Mouse (Mus musculus): ENCODE results near the gene T2.
"Not testable (repeated sequence)": the region's sequence is repeated elsewhere in the genome, so short reads cannot be mapped to it uniquely, and the experiment has no call there.

T2 gene

DNA sequence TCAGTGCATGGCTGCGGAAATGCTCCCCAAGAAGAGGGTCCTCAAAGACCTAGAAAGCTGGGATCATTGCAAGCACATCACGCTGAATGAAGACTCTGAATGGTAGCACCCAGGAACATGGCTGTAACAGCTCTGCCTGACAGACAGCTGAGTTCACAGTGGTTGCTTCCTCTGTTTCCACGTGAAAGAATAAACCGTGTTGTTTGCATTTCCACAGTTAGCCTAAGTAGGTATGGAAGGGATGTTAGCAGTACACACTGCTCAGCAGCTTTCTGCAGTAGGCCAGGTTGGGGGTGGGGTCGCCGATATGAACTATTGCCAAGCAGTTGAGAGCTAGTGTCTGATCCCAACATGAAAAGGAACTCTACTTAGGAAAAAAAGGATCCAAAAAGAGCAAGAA lies at the start of gene T2:
Gene T2 (plus strand): TSS at position 301 of the 400 bp plus-strand sequence.
- in situ Hi-C loops (cut with MboI): no loop called here

DNA sequence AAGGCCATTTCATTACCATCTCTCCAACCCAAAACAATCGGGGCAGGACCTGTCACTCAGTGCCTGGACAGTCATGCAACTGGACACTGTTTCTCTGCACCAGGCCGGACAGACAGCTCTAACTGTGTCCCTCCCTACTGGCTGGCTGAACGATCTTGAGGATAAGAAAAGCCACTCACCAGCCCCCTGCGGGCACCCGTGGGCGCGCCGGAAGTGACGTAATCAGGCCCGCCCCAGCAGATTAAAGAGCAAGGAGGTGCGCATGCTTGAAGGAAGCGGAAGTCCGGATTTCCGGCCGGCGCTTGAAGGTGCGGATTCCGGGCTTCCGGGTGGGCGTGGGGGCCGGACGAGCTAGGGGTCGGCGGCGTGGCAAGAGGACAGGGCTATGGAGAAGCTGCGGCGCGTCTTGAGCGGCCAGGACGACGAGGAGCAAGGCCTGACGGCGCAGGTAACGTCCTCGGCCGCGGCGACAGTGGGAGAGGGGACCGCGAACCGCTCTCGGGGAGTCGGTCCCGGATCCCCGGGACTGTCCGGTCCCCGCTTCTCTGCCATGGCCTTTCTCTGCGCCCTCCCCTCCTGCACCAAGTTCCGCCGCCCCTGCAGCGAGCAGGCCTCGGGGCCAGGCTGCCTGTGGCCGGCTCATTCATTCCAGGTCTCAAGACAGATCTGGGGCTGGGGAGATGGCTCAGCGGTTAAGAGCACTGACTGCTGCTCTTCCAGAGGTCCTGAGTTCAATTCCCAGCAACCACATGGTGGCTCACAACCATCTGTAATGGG lies 44.8 kb upstream of the T2 start, which contains the start of gene Sft2d1:
Gene Sft2d1 (plus strand): TSS at position 265 of the 777 bp plus-strand sequence.
- in situ Hi-C loops (cut with MboI): no loop called here

DNA sequence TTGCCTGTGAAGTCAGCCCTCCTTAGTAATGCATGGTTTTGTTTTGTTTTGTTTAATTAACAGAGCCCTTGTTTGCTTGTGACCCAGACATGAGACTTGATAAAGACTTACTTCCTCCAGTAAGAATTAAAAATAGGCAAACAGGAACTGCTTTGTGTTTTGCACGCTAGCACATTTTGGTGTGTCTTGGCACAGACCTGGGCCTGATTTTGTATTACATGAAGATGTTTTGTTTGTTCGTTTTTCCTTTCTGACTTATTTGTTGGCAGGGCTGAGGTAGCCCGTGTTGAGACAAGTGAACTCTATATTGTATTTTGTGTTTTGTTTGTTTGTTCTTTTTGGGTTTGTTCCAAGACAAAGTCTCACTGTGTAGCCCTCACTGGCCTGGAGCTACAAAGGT lies 44.0 kb upstream of the T2 start:
- in situ Hi-C loops (cut with MboI): no loop called here

DNA sequence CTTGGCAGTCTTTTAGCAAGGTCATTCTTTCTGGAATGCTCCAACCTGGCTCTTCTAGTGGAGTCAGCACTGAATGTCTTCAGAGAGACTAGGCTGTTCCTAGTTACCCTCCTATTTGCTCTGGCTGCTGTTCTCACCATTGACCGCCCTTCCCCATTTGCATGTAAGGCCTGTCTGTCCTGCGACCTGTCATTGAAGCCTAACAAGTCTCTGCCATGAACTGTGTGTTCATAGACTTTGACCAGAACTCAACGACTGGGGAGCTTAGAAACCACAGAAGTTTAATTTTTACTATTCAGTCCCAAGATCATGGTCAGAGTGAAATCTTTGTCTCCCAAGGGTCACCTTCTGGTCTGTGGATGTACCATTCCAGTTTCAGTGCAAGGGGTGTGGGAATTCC lies 41.8 kb upstream of the T2 start:
- in situ Hi-C loops (cut with MboI): no loop called here

DNA sequence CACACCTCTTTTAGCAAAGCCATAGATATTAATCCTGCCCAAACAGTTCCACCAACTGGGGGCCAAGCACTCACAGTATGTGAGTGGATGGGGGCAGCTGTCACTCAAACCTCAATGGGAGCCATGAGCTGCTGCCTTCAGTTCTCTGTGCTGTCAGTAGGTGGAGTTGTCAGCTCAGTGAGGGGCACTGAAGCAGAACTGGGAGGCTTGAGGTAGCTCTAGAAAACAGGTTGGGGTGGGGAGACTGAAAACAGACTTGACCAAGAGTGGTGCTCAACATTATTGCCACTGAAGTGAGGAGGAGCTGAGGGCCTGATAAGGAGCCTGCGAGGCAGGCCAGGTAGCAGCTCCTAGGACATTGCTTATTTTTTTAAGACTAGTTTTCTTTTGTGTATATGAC lies 39.5 kb upstream of the T2 start:
- in situ Hi-C loops (cut with MboI): no loop called here

DNA sequence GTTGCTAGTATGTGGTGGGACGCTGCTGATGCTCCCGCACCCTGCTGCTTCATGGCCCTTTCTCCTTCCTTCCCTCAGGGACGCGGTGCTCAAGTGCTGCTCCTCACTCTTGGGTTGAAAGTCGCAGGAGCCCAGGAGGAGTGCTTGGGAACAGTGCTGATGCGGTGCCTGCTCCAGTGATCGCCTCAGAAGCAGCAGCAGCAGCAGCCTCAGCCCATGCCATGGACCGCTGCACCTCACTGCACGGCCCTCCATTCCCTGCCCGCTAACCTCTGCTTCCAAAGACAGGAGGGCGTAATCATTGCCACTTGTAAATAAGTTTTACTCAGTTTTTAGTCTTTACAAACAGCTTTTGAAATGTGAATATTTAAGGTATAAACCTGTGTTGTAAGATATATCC lies 28.9 kb upstream of the T2 start:
- in situ Hi-C loops (cut with MboI): not testable (repeated sequence)

DNA sequence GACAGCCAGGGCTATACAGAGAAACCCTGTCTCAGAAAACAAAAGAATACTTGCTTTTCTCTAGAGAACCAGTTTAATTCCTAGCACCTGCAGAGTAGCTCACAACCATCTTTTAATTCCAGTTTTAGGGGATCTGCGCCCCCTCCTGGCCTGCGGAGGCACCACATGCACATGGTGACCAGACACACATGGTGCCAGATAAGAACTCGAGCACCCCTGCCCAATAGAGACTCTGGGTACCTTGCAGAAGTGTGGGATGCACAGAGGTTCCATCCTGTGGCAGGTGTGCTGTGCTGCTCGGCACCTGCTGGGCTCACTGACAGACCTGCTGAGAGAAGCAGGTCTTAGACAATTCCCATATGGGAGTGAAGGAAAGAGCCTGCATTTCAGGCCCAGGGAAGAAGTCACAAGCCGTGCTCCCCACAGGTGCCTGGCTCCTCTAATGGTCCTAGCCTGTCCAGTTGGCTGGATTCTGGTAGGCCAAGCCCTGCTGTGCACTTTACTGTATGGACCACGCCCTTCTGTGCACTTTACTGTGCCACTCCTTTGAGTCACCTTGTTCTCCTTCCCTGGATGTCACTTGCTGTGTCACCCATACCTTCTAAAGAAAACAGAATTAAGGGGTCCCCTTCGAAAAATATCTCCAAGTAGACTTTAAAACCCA lies 27.1 kb upstream of the T2 start:
- in situ Hi-C loops (cut with MboI): no loop called here

DNA sequence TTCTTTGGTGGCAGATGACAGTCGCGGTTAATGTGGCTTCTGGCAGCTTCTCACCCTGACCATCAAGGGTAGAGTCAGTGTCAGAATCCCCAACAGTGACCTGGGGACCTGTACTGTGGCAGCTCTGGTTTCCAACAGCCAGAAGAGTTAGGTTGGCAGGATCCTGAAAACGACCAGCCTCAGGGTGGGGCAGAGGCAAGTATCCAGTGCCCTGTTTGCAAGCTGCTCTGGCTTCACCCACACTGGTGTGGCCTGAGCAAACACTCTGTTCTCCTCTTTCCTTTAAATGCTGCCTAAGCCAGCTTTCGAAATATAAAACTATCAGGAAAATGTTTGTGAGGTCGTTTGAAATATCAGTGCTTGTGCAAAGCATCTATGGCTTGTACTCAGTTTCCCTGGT lies 25.2 kb upstream of the T2 start:
- in situ Hi-C loops (cut with MboI): no loop called here

DNA sequence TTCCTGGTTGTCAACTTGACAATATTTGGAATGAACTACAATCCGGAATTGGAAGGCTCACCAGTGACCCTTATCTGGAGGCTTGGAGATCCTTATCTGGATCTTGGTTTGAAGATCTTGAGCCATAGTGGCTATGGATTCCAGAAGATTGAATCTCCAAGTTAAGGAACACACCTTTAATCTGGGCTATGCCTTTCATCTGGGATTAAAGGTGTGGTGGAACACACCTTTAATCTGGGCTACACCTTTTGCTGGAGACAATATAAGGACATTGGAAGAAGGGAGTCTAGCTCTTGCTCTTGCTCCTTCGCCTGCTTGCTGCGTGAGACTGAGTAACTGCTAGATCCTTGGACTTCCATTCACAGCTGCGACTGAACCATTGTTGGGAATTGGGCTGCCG lies 18.6 kb upstream of the T2 start, which contains the start of gene Prr18:
Gene Prr18 (plus strand): TSS at position 301 of the 400 bp plus-strand sequence.
- in situ Hi-C loops (cut with MboI): not testable (repeated sequence)

DNA sequence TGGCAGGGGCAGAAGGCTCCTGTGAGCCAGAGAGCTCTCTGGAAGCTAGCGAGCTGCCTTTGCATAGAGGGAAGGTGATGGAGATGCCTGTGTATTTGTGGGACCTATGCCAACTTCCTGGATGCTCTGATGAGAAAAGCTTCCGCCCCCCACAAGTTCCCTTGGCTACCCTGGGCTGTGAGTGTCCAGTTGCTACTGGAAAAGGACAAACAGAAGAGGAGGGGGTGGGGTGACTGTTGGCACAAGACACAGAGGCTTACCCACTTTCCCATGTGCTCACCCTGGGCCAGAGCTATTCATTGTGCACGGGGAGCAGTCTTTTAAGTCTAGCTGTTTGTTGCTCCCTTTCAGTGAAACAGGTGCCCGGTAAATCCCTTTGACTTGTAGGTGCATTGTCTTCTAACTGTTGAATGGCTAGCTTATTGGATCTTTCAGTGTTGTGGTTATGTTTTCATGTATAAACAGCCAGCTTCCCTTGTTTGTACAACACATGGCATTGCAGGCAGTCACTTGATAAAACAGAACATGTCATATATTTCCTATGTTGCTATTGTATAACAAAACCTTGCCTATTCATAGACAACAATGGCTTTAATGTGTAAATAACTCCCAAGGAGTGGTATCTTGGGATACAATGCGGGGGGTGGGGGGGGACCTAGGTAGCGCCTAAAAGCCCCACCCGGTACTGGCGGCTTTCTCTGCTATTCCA lies 16.0 kb upstream of the T2 start:
- in situ Hi-C loops (cut with MboI): no loop called here

DNA sequence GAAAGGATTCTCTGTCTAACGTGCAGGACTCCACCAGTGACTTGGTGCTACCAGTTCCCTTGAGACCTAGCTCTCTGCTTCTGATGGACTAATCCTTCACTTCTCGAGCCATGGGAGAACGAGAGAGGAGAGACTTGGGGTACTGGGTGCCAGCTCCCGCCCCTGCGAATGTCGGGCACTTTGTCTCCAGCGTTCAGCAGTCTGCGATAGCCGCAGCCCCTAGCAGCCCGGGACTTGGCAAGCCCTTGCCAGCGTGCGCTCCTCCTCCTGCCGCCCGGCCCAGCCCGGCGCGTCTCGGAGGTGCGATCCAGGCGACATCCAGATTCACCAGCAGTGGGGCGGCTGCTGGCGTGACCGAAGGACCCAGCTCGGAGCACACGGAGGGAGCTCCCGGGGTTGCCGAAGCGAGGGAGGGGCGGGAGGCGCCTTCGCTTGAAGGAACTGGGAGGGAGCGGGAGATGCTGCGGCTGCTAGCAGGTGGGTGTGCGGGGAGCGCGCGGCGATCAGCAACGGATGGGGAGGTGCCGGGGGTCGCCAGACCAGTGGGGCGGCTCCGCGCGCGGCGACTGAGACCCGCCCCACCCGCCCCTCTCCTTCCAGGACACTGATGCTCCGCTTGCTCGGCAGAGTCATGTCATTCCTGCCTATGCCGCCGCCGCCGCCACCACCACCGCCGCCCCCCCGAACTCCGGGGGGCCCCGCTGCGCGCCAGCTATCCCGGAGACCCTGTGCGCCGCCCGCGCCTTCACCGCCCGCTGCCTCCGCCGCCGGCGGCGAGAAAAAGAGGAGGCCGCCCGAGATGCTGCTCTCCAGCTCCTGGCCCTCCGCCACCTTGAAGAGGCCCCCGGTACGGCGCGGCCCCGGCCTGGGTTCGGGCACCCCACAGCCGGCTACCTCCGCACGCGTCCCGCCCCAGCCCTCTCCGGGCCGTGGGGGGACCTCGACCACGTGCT lies 15.1 kb upstream of the T2 start:
- in situ Hi-C loops (cut with MboI): no loop called here

DNA sequence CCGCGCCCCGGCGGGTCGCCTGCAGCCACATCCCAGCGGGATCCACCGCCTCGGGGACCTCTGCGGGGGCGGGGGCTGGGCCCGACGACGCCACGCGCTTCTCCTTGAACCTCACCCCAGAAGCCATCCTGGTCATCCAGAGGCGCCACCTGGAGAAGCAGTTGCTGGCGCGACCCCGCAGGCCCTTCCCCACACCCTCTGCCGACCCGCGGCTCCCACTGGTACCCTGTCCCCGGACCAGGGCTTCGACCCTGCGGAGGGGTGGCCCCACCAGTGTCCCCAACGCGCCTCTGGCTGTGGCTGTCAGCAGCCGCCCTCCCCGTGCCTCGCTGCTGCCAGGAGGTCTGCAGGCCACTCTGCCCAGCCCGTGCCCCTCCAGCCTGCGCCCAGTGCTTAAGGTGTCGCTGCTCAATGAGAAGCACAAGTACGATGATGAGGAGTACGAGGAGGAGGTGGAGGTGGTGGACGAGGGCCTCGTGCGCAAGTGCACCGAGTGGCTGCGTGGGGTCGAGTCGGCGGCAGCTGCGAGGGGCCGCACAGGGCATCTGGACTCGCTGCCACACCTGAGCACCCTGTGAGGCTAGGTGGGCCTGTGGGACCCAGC lies 14.3 kb upstream of the T2 start:
- in situ Hi-C loops (cut with MboI): no loop called here

DNA sequence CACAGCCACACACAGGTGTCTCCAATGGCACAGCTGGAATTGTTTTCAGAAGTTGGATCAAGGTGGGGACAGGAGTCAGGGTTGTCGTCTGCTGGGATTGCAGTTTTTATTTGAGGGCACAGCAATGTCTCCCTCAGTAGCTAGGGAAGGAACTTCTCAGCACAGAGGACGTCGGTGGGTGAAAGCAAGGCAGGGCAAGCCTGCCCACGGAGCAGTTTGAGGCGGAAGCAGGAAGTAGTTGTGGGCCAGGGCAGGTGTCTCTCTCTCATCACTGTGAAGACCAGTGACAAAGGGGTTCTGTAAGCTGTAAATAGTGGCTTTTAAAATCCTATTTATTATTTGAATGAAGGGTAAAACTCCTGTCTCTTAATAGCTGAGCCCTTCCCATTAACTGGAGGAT lies 13.1 kb upstream of the T2 start:
- in situ Hi-C loops (cut with MboI): no loop called here

DNA sequence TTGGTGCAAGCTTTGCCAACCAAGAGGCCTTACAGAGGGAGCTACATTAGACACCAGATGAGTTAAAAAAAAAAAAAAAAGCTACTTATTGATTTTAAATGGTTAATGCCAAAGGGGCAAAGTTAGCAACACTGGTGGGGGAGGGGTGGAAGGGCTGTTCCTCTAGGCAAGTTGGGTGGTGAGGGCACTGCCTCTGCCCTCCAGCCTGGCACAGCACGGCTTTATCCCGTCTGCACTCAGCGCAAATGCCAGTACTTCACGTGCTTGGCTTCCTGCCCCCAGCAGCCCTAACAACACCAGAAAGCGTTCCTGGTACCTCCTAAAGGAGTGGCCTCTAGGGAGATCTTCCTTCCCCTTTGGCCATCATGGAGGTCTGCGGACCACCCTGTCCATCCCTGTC lies 12.4 kb upstream of the T2 start:
- in situ Hi-C loops (cut with MboI): no loop called here

DNA sequence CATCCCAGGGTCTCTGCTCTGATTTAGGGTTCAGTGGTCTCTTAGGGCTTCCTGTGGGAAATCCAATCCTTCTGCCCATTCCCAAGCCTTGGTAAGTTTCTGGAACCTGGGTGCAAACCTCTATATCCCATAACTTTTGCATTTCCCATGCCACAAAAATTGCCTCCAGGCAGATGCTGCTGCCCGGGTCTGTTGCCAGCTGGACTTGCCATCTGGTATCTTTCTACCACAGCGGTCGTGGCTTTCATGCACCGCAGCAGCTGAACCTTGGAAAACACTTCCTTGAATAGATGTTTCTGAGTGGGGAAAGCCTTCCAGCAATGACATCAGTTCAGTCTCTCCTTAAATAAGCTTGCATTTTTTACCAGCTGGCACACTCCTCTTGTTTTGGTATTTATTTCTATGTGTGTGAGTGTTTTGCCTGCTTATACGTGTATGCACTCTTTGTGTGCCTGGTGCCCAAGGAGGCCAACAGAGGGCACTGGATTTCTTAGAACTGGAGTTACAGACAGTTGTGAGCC lies 8.0 kb upstream of the T2 start:
- in situ Hi-C loops (cut with MboI): no loop called here

DNA sequence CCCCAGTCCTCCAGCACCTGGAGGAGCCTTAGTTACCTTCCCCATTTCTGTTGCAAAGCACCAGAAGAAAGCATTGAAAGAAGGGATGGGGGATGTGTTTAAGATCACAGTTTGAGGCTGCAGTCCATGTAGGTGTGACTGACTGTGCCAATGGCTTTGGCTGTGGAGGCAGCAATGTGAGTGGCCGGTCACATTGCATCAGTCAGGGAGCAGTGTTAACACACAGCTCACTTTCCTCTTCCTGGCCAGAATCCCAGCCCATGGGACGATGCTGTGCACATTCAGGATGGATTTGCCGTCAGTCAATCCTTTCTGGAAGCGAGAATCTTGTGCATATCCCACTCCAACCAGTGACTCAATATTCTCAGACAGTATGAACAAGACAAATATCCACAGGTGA lies 6.9 kb upstream of the T2 start:
- in situ Hi-C loops (cut with MboI): no loop called here

DNA sequence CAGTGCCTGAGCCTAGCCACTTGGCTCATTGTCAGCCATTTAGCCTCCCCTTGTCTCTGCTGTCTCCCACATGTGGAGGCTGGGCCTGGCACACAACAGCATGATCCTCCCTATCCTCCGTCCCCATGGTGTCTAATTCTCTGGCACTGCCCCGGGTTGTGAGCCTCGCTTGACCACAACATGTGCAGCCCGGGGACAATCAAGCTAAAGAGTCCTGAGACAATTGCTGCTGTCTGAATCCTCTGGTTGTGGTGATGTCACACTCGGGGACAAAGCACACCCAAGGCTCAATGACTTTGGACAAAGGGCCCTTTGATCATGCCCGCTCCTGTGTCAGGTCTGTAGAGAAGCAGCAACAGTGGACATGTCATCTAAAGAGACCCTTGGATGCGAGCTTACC lies 4.7 kb upstream of the T2 start:
- in situ Hi-C loops (cut with MboI): no loop called here

DNA sequence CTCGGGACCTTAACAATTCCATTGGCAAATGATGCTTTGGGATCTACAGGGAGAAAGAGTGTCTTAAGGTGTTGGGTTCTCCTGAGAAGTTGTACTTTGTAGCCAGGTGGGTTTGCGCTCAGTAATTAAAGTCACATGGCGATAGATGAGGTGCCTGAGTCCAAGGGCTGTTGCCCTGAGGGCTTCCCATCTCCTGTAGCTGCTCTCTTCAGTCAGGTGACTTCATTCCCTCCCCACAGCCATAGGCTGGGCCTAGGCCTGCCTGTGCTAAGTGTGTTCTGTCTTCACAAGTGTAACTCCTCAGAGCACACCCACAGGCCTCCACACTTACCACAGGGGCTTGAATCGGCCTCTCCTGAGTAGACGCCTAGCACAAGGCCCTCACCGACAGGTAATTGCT lies 1.7 kb downstream of the T2 start:
- in situ Hi-C loops (cut with MboI): no loop called here

DNA sequence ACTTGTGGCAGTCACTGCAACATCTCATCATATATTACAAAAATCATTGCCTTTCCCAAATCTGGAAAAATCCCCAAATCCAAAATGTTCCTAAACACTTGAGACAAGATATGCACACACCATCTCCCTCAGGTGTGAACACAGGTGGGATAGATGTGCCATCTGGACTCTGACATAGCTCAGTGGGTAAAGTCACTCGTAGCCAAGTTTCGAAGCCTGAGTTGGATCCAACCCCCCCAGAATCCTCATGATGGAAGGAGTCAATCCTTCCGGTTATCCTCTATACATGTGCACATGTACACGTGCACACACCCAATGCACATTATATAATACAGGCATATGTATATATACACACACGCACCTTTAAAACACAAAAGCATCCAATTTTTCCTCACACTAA lies 5.1 kb downstream of the T2 start:
- in situ Hi-C loops (cut with MboI): no loop called here

DNA sequence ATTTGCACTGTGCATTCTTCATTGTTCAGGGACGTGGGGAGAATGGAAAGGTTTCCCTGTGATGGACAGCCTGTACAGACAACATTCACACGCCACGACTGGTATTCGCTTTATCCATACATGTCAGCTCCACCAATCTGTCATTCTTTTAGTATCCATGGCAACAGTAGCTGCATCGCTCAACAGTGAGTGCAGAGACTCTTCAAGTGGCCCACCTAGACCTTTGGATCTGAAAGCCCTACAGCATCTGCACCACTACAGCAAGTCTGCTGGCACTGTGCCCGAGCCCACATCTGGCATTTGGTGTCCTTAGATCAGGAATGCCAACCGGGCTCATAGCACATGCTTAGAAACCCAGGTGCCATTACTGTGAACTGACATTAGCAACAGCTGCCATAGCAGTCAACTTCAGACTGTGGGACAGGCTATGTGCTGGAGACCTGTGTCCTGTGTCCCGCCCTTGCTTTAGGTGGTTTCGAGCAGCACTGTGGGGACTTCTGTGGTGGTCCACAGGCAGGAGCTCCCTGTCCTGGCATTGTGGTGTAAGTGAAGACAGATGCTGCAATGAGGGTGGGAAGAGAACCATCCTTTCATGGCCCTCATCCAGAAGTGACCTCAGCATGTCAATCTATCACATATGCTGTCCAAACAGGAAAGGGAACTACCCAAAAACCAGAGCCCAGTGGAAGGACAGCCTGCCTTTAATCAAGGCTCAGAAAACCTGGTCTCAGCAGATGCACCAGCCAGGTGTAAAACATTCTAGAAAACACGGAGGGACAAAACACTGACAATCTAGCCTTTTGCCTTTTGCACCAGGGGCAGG lies 5.7 kb downstream of the T2 start:
- in situ Hi-C loops (cut with MboI): no loop called here

Data from mature B cell (primary cell).